In genomic region chr16:80512724-80513123, GRCm38 (mm10) we compare ENCODE assay signal across 13 mouse cellular contexts.
"Had no signal": no experiment of that assay in that cellular context is flagged by ENCODE, and none has a peak within 500 bp of the region (broad histone marks: within the 10 kb centered on the region; RNA-seq: fewer than 3 reads in every experiment).

No protein-coding gene starts in this region.

- H3K4me3 ChIP-seq: intestine, embryonic 15.5 days; layer of hippocampus, adult 2 months; left cerebral cortex, adult 2 months; limb, embryonic 10.5 days; liver, embryonic 12.5 days; midbrain, embryonic 13.5 days; neural tube, embryonic 15.5 days had no signal

- H3K27me3 ChIP-seq: intestine, embryonic 15.5 days; liver, embryonic 12.5 days; midbrain, embryonic 13.5 days; neural tube, embryonic 15.5 days had no signal

- H3K9ac ChIP-seq: intestine, embryonic 15.5 days; liver, embryonic 12.5 days; midbrain, embryonic 13.5 days; neural tube, embryonic 15.5 days had no signal

- H3K27ac ChIP-seq: intestine, embryonic 15.5 days; layer of hippocampus, adult 2 months; left cerebral cortex, adult 2 months; limb, embryonic 10.5 days; liver, embryonic 12.5 days; midbrain, embryonic 13.5 days; neural tube, embryonic 15.5 days had no signal

- ATAC-seq: intestine, embryonic 15.5 days; liver, embryonic 12.5 days; midbrain, embryonic 13.5 days had no signal

- H3K9me3 ChIP-seq: intestine, embryonic 15.5 days; limb, embryonic 10.5 days; liver, embryonic 12.5 days; midbrain, embryonic 13.5 days; neural tube, embryonic 15.5 days had no signal

- H3K36me3 ChIP-seq: intestine, embryonic 15.5 days; limb, embryonic 10.5 days; liver, embryonic 12.5 days; midbrain, embryonic 13.5 days; neural tube, embryonic 15.5 days had no signal

- H3K4me1 ChIP-seq: intestine, embryonic 15.5 days; limb, embryonic 10.5 days; liver, embryonic 12.5 days; midbrain, embryonic 13.5 days; neural tube, embryonic 15.5 days had no signal

- H3K4me2 ChIP-seq: intestine, embryonic 15.5 days; liver, embryonic 12.5 days; midbrain, embryonic 13.5 days; neural tube, embryonic 15.5 days had no signal

- DNase-seq: kidney, adult 2 months; kidney, postnatal 4 days; lung, postnatal 36 days; right cerebral cortex, adult 18-20 months; right cerebral cortex, postnatal 25 days; thymus, postnatal 36 days had no signal
